Mouse (Mus musculus): ENCODE results near the gene Hccs.

- TF ChIP-seq CTCF (IDR thresholded peaks at IDR 0.05; ENCODE audit: low read depth, low read length) (no peak), POLR2A (IDR thresholded peaks at IDR 0.05; ENCODE audit: borderline replicate concordance, low read depth, low read length) (no peak)
These were observed 959 bp downstream of the Hccs start for GRCm38 (mm10) chrX:169319066-169319760.
